Mouse (Mus musculus): ENCODE data around the gene Traf3ip3. TPM values are rescaled to one million over a fixed set of nuclear protein-coding genes. Genes with fewer than 3 reads are reported as not detected.

The Traf3ip3 gene
- total and polyA plus RNA-seq, 3 experiments = 60.9 to 72.9 (median 68.8) TPM

DNA sequence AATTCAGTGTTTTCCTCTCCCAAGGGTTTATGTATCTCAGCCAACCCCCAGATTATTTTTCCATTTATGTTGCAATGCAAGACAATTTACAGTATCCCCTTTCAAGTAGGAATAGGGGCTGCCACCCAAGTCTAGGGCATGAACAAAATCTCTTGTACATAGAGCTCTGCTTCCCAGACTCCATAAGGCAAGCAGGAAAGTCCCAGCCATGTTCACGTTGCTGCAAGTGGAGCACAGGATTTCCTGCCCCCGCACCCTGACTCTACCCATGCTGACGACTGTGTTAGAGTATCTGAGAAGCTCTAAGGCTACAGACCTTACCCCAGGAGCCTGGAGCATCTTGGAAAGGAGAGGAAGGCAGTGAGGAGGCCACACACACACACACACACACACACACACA, 11.7 kb downstream of the Traf3ip3 start:
- peaks cover 4% of the 10 kb centered on the region; the same call in 1 of the 2 replicates for H3K79me2 ChIP-seq (replicated peaks; ENCODE audit: control insufficient read depth, extremely low read depth, insufficient read depth, poor library complexity, severe bottlenecking)
- dilution Hi-C loops (cut with MboI; ENCODE audit: extremely low pct_ligation_motif_present, extremely low pct_unique_long_range_greater_than_20kb, low sequenced_read_pairs) (no loop called here), in situ Hi-C loops (cut with MboI; ENCODE audit: low pct_ligation_motif_present, low pct_unique_long_range_greater_than_20kb, low sequenced_read_pairs) (no loop called here)
- H3K4me3 ChIP-seq (replicated peaks in 1 of 3; ENCODE audit: low read depth in 2 of 3, low read length in 2 of 3, poor library complexity in 1 of 3) = no peak overlapping the region
- no peak for DNase-seq (ENCODE audit: extremely low read depth)
- no peak overlapping the region for H3K9ac ChIP-seq (ENCODE audit: insufficient read depth, low read depth)
- TF ChIP-seq MEF2A (IDR thresholded peaks at IDR 0.05; ENCODE audit: borderline replicate concordance, low read depth, low read length) (no peak), ZNF384 (IDR thresholded peaks at IDR 0.05; ENCODE audit: low read depth, low read length) (no peak), TCF12 (IDR thresholded peaks at IDR 0.05; ENCODE audit: low read depth, low read length) (no peak), EP300 (IDR thresholded peaks at IDR 0.05; ENCODE audit: low read length) (no peak), MAZ (IDR thresholded peaks at IDR 0.05; ENCODE audit: low read depth, low read length) (no peak), JUND (conservative IDR thresholded peaks at IDR 0.05; ENCODE audit: low read depth, low read length) (no peak), UBTF (IDR thresholded peaks at IDR 0.05; ENCODE audit: low read depth, low read length) (no peak), KAT2A (IDR thresholded peaks at IDR 0.05; ENCODE audit: insufficient replicate concordance, low read length) (no peak), USF2 (conservative IDR thresholded peaks at IDR 0.05; ENCODE audit: low read depth, low read length) (no peak)
- peaks cover 8 to 78% of the 10 kb centered on the region in 2 experiments for H3K4me1 ChIP-seq (ENCODE audit: control insufficient read depth in 1 of 2, insufficient read depth in 2 of 2)
- no peaks in the 10 kb centered on the region for H3K9me3 ChIP-seq (replicated peaks; ENCODE audit: low read length)
- H3K27me3 ChIP-seq (replicated peaks) = no peaks in the 10 kb centered on the region
- peaks cover 83 to 94% of the 10 kb centered on the region in 2 experiments for H3K36me3 ChIP-seq (replicated peaks in 1 of 2; ENCODE audit: control insufficient read depth in 1 of 2, insufficient read depth in 1 of 2, low read length in 1 of 2)
- H3K4me2 ChIP-seq (ENCODE audit: insufficient read depth, low read depth, poor library complexity, severe bottlenecking) = no peak overlapping the region
- H3K27ac ChIP-seq (ENCODE audit: insufficient read depth, low read depth) = no peak overlapping the region

DNA sequence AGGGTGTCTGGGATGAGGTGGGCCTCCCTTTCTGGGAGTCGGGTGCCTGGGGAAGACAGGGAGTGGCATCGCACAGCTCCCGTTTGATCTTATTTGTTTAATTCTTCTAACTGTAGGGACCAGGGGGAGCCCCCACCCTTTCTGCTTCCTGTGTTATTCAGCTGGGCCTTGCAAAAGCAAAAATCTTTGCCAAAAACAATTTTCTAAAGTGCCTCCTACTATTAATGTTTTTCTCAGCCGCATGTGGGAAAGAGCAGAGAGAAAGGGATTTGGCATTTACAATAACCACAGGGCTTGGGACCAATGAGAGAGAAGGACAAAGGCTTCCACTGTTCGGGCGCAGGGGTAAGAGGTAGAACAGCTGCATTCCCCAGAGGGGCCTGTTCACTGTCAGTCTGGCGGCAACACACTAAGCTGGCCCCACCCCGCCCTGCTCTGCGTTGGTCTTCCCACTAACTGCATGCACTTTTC, 12.3 kb downstream of the Traf3ip3 start:
- no peaks in the 10 kb centered on the region for H3K9me3 ChIP-seq (replicated peaks; ENCODE audit: low read length)
- peaks cover 10 to 78% of the 10 kb centered on the region in 2 experiments for H3K4me1 ChIP-seq (ENCODE audit: control insufficient read depth in 1 of 2, insufficient read depth in 2 of 2)
- dilution Hi-C loops (cut with MboI; ENCODE audit: extremely low pct_ligation_motif_present, extremely low pct_unique_long_range_greater_than_20kb, low sequenced_read_pairs) = no loop called here
- DNase-seq (ENCODE audit: extremely low read depth) = peak; percentile 68
- H3K36me3 ChIP-seq (replicated peaks in 1 of 2; ENCODE audit: control insufficient read depth in 1 of 2, insufficient read depth in 1 of 2, low read length in 1 of 2) = peaks cover 83 to 94% of the 10 kb centered on the region in 2 experiments
- H3K79me2 ChIP-seq (replicated peaks; ENCODE audit: control insufficient read depth, extremely low read depth, insufficient read depth, poor library complexity, severe bottlenecking) = peaks cover 4% of the 10 kb centered on the region; the same call in 1 of the 2 replicates
- in situ Hi-C loops (cut with MboI; ENCODE audit: low pct_ligation_motif_present, low pct_unique_long_range_greater_than_20kb, low sequenced_read_pairs) = no loop called here
- 0 out of 2 replicates have a peak overlapping the region, but pooled peaks have one; percentile 7 for H3K4me2 ChIP-seq (ENCODE audit: insufficient read depth, low read depth, poor library complexity, severe bottlenecking)
- no peak overlapping the region for H3K9ac ChIP-seq (ENCODE audit: insufficient read depth, low read depth)
- TF ChIP-seq CTCF (conservative IDR thresholded peaks at IDR 0.05 in 1 of 2, IDR thresholded peaks at IDR 0.05 in 1 of 2; ENCODE audit: low read depth in 2 of 2, low read length in 2 of 2) (no peak), MXI1 (IDR thresholded peaks at IDR 0.05; ENCODE audit: low read depth, low read length) (peak; percentile 34; the same call in 1 of the 2 replicates), SIN3A (IDR thresholded peaks at IDR 0.05; ENCODE audit: low read length) (0 out of 2 replicates have a peak, but pooled peaks have one; percentile 20), MAZ (IDR thresholded peaks at IDR 0.05; ENCODE audit: low read depth, low read length) (0 out of 2 replicates have a peak, but pooled peaks have one; percentile 18), PAX5 (IDR thresholded peaks at IDR 0.05; ENCODE audit: low read length) (no peak), ETS1 (conservative IDR thresholded peaks at IDR 0.05; ENCODE audit: low read depth, low read length) (no peak), EP300 (IDR thresholded peaks at IDR 0.05; ENCODE audit: low read length) (0 out of 2 replicates have a peak, but pooled peaks have one; percentile 12)
- H3K27me3 ChIP-seq (replicated peaks) = no peaks in the 10 kb centered on the region
- H3K27ac ChIP-seq (ENCODE audit: insufficient read depth, low read depth) = no peak overlapping the region
- no peak overlapping the region for H3K4me3 ChIP-seq (replicated peaks in 1 of 3; ENCODE audit: low read depth in 2 of 3, low read length in 2 of 3, poor library complexity in 1 of 3)
